Mouse (Mus musculus) layer of hippocampus, postnatal 14 days (tissue): Measurements from ENCODE around the gene Prnp. TPM values are rescaled to one million over a fixed set of nuclear protein-coding genes. Genes with fewer than 3 reads are reported as not detected.
A peak's percentile ranks its signal among the peaks of the same experiment; 100 is the strongest.

Source experiments
- DNase-seq, 2 experiments: peaks; one replicate each; pipeline ENCODE4 v3.0.0; 2021 to 2022; ENCODE audit warnings: low spot score in 2 of 2, mixed read lengths in 1 of 2
- long read RNA-seq, 2 experiments: library from polyadenylated mRNA; stranded (forward); transcript quantifications; one replicate each; pipeline ENCODE4 v2.0.0; 2021
- total RNA-seq, 2 experiments: library from RNA; stranded (reverse); gene quantifications; 2 replicates each; pipeline ENCODE4 v1.2.3; 2021

Prnp gene
- 100 to 1,000 TPM; 651 to 673 TPM for total RNA-seq
- long read RNA-seq, experiment 1, transcript Prnp-201 (3 exons, 2,184 nt) = major isoform, 837 of 980 reads
- long read RNA-seq, experiment 1, partial matches to known transcripts = 116 of 980 reads
- long read RNA-seq, experiment 1, other reads (novel, unspliced or antisense) = 27 of 980 reads
- long read RNA-seq, experiment 2, transcript Prnp-201 (3 exons, 2,184 nt) = major isoform, 957 of 1,138 reads
- long read RNA-seq, experiment 2, partial matches to known transcripts = 151 of 1,138 reads
- long read RNA-seq, experiment 2, other reads (novel, unspliced or antisense) = 30 of 1,138 reads

DNA sequence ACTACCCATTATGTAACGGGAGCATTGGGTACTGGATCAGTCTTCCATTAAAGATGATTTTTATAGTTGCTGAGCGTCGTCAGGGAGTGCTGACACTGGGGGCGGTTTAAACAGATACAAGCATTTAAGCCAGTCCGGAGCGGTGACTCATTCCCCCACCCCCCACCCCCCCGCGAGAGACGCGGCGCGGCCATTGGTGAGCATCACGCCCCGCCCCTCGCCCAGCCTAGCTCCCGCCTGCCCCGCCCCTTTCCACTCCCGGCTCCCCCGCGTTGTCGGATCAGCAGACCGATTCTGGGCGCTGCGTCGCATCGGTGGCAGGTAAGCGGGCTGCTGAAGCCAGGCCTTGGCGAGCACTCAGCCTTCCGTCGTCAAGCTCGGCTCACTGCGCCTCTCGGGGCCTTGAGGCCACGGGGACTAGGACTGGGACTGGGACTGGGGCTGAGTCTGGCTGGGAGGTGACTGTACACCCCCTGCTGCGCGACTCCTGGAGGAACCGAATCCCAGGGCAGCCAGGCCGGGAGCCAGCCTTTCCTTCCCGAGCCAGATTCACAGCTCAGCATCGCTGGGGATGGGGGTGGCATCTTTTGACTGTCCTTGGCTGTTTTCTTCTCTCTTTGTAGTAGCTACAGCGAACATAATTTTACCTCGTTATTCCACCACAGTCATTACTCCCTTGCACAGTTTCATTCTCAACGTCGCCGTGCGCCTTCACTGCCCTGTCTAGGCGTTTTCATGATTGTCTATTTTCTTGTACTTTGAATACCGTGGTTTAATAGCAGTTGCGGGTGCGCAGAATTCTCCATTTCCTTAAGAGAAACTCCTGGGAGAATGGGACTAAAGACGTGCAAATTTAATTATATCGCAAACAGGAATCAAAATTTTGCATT lies at the start of gene Prnp, which contains the start of gene Prn:
Gene Prnp (plus strand): TSS at position 246 of the 890 bp plus-strand sequence.
Gene Prn (plus strand): TSS at position 275 of the 890 bp plus-strand sequence.
- DNase-seq = peak; percentile 88 to 92

DNA sequence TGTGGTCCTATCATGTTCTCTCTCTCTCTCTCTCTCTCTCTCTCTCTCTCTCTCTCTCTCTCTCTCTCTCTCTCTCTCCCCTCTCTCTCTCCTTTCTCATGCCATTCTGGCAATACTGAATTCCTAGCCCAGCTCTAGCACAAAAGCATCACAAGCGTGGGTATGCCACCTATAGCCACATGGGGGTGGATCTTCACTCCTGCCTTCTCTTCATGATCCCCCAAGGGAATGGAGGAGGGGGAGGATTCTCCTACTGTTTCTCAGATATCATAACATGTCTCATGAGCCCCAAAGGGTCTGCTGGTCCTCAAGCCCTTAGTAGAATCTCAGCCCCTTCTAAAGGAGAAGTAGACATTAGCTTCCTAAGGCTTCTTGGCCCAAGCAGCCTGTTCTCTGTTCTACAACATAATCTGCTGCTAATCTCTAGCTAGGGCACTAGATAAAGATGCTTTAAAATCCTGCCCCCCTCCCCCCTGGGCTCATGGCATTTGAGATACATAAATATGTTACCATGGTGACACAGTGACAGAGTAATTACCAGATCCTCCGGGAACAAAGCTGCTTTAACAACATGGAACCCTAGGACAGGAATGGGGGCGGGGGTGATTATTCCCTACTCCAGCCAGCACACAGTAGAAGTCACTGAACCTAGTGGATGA lies 47.0 kb upstream of the Prnp start:
- DNase-seq = peak in 1 of 2 experiments; percentile 52

DNA sequence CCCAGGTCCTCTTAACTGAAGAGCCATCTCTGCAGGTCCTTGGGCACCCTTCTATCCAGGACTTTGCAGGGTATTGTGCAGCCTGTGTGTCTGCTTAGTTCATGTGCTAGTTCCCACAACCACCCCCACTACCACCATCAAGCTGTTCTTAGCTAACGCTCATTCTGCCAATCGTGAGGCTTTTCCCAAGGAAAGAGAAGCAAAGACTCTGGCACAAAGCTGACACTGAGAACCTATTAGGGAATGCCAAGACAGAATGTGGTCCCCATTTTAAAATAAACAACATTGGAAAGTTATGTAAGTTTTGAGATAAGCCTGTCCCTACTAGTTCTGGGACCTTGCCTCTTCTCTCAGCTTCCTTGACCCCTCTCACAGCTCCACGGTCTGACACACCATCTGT lies 46.3 kb upstream of the Prnp start:
- peak in 1 of 2 experiments; percentile 64 for DNase-seq

DNA sequence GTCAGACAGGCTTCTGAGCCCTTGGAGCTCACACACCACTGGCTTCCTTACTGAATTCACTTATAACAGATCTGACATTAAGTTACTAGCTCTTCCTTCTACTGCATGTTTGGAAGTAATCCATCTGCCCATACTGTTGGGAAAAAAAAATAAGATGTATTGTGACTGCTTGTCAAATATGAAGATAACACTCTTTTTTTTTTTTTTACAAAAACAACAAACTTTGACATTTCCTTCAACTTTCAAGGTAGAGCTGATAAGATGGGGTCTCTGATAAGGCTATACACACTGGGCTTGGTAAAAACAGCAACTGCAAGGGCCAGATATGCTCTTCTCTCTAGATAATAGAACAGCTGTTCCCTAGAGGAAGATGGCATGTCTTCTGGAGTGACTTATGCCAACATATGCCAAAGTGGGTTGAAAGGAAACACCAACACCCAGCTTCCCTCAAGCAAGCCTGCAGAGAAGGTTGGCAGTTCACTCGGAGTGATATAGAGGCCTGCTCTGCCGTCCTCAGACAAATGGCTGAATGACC lies 45.4 kb upstream of the Prnp start:
- no peak for DNase-seq

DNA sequence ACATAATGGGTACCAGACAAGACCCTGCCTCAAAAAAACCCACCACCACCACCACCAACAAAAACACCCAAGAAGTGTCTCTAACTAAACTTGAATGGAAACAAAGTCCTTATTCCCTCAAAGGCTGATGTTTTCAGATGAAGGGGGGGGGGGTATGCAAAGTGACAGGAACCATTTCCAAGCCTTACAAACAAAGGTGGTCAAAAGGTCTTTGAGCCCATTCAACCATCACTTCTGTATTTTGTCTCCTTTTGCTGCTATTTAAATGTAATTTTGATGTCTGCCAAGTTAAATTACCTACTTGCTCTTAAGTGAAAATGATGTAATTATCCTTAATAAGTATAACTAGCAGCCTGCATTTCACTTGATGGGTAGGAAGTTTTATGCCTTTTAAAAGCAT lies 43.1 kb upstream of the Prnp start:
- DNase-seq = no peak

DNA sequence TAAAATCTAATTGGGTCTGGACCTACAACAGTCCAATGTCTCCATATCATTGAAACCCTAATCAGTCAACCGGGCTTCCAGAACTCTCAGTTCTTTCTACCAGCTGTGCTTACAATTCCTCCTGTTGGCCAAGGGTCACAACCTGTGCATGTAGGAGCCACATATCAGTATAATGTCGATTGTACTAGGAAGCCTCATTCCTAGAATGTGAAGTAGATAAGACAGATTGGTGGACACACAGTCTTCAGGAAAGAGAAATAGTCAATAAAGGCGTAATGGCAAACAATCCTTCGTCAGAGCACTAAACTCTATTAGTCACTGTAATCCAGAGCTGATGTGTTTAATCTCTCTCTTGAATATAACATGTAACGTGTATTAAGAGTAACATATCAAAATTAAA lies 40.7 kb upstream of the Prnp start:
- no peak for DNase-seq

GRCm38 (mm10) chr2:131873376-131873775 lies 36.4 kb upstream of the Prnp start:
- DNase-seq = no peak

DNA sequence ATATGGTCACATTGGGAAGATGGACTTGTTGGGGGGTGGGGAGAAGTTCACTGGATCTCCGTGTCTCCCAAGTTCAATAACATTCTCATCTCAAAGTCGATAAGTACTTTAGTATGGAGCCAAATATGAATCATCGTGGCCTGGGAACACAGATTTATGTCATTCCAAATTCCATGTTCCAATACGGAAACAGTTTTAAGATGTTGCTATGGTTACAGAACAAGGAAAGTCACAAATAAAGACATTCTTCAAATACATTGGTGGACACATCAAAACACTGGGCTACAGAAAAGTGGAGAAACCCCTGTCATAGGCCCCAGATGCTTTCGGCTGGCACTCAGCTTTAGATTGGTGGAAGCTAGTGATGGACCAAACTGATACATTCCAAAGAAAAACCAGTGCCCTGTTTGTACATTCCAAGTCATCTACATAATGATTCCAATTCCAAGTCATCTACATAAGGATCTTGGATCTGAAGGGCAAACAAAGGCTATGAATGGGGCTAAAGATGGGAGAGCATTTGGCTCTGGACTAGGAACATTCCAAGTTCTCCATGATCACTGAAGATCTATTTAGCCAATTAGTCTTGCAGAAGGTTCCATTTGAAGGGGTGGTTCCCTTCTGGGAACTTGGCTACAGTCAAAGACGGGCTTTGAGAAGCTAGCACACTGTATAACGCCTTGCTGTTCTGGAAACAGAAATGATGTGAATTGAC lies 33.0 kb upstream of the Prnp start:
- no peak for DNase-seq

- DNase-seq = no peak
Measured at GRCm38 (mm10) chr2:131881766-131882165, 28.0 kb upstream of the Prnp start.

DNA sequence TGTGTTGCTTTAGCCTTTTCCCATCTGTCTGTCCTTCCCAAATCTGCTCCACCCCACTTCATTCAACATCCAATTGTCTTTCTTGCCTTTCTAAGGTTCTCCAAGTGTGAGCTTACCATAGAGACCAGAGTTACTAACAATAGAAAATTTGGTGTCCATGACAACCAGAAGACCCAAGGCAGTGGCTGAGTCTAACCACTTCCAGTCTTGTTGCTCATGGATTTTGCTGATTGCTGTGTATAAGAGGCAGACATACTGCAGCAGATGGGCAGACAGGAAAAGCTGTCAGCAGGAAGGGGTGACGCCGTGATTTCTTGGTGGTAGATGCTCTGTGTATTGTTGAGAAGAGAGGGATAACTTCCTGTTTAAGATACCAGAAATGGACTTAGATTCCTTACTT lies 26.6 kb upstream of the Prnp start:
- DNase-seq = peak in 1 of 2 experiments; percentile 68

- no peak for DNase-seq
Measured at GRCm38 (mm10) chr2:131886503-131887160, 23.1 kb upstream of the Prnp start.

DNA sequence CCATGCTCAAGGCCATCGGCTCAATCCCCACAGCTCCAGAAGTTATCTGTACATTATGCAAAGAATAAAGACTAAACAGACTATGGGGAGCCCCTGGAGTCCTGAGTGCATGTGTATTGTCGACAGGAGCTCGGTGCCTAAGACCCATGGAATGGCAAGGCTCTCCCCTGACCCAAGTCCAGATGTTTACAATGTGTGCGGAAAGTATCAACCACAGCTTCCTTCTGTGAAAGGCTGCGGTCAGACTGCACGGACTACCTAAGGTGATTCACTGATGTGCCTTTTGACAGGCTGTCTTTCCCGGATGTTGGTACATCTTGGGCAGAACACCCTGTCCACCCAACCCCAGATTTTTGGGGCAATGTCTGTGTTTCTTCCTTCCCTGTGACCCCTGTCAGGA lies 21.5 kb upstream of the Prnp start:
- DNase-seq = no peak

DNA sequence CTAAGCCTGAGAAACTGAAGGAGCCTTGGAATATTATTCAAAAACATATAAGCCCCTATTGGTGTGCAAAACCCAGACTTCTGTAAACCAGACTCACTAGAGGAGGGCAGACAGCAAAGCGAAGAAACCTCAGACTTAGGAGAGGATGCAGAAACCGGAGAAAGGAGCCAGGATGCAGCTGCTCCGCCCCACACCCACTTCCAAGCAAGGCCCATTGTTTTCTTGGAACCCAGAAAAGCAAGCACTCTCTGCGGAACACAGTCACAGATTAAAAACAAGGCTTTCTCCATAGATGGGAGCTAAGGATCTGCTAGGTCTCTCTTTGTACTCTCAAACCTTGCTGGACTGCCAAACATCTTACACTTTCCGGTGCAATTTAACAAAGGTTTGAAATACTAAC lies 17.2 kb upstream of the Prnp start:
- no peak for DNase-seq

- no peak for DNase-seq
Measured at GRCm38 (mm10) chr2:131895106-131895505, 14.6 kb upstream of the Prnp start.

DNA sequence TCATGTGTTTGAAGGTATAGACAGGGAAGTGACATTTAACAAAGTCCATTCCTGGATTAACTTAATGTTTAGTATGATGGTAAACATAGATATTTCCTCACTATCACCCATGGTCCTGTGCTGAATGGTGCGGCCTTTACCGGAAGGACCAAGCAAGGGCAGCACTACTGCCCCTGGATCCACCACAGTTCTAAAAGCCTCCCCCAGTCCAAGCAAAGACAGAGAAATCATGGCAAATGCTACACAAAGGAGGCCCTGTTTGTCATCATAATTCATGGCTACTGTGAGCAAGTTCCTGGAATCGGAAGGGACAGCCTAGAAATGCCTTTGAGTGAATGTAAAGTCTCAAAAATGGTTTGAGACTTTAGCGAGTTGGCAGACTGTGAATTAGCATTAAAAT lies 13.7 kb upstream of the Prnp start:
- no peak for DNase-seq

DNA sequence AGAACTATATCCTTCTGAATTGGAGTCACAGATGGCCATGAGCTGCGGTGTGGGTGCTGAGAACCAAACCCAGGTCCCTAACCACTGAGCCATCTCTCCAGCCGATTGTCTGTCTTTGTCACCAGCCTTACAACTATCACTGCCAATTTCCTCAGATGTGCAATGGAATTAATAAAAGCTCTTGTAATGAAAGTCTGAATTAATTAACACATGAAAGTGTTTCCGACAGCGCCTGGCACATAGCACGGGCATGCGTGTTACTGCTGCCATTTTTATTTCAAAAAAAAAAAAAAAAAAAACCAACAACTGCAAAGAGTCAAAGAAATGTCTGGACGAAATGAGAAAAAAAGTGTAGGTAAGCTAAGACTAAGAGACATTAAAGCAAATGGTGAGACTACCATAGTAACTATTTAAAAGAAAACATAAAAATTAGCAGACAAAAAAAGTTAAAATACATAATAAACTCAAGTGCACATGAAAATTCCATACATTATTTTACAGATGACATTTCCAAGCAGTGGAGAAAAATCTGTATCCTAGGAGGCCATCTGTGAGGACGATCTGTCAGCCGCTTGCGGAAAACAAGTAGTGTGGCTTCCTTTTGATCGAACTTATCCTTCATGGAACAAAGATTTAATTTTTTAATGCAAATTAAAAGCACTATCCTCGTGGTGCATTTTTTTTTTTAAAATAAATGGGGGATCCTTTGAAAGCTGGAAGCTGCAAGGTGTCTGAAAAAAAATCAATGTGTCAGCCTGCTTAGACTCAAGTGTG lies 12.2 kb upstream of the Prnp start:
- DNase-seq = no peak

GRCm38 (mm10) chr2:131902423-131902822 lies 7.3 kb upstream of the Prnp start:
- no peak for DNase-seq

DNA sequence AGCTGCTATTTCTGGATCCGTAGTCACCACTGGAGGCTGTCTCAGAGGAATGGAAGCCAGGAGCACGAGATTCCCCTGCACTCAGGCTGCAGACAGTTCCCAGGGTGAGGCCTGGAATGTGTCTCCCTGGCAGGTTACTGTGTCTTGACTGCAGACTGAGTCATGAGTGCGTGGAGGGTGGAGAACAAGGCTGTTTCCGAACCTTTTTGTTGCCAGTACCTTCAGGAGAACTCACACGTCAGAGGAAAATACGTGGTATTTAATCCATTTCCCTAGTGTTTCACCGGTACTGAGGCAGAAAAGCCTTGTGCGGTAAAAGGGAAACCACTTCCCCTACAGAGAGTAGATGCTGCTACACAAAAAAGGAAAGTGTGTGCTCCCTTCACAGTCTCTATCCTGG lies 6.9 kb upstream of the Prnp start:
- no peak for DNase-seq

GRCm38 (mm10) chr2:131905025-131905424 lies 4.7 kb upstream of the Prnp start:
- no peak for DNase-seq

DNA sequence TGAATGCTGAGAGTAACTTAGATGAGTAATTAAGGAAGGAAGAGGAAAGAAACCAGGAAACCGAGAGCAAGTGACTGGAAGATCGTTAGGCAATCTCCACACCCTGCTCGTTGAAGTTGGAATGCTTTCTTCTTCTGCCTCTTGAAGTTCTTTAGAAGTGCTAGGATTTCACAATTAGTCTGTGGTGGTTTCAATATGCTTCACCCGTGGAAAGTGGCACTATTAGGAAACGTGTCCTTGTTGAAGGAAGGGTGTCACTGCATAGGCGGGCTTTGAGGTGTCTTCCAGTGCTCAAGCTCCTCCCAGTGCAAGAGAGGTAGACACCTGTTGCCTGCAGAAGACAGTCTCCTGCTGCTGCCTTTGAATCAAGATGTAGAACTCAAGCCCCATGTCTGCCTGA lies 4.0 kb upstream of the Prnp start:
- DNase-seq = no peak
